ENCODE assay signal across 25 mouse cellular contexts in genomic region chr14:33598376-33599130, GRCm38 (mm10). TPM values are rescaled to one million over a fixed set of nuclear protein-coding genes. Genes with fewer than 3 reads are reported as not detected.
"Had no signal": no experiment of that assay in that cellular context is flagged by ENCODE, and none has a peak within 500 bp of the region (broad histone marks: within the 10 kb centered on the region; RNA-seq: fewer than 3 reads in every experiment).

No protein-coding gene starts in this region.

- H3K27ac ChIP-seq: kidney, embryonic 15.5 days; left cerebral cortex, adult 2 months; limb, embryonic 10.5 days; limb, embryonic 13.5 days; liver, embryonic 12.5 days; liver, embryonic 15.5 days; midbrain, embryonic 10.5 days; midbrain, embryonic 13.5 days; neural tube, embryonic 12.5 days; neural tube, embryonic 15.5 days; stomach, postnatal 0 days had no signal

- DNase-seq: kidney, adult 8-10 months; kidney, postnatal 36 days; layer of hippocampus, postnatal 36 days; liver; lung, adult 18-20 months; lung, postnatal 36 days; right cerebral cortex, adult 18-20 months; right cerebral cortex, postnatal 14 days; right cerebral cortex, postnatal 4 days; thymus, adult 2 months; thymus, postnatal 14 days; thymus, postnatal 4 days had no signal

- H3K36me3 ChIP-seq: kidney, embryonic 15.5 days; limb, embryonic 10.5 days; limb, embryonic 13.5 days; liver, embryonic 12.5 days; liver, embryonic 15.5 days; midbrain, embryonic 10.5 days; midbrain, embryonic 13.5 days; neural tube, embryonic 12.5 days; neural tube, embryonic 15.5 days had no signal

- H3K9me3 ChIP-seq: kidney, embryonic 15.5 days; limb, embryonic 10.5 days; limb, embryonic 13.5 days; liver, embryonic 12.5 days; liver, embryonic 15.5 days; megakaryocyte, embryonic 14.5 days; midbrain, embryonic 10.5 days; midbrain, embryonic 13.5 days; neural tube, embryonic 12.5 days; neural tube, embryonic 15.5 days had no signal

- ATAC-seq: intestine, postnatal 0 days; liver, embryonic 12.5 days; midbrain, embryonic 13.5 days had no signal

- H3K9ac ChIP-seq: kidney, embryonic 15.5 days; limb, embryonic 13.5 days; liver, embryonic 12.5 days; liver, embryonic 15.5 days; midbrain, embryonic 13.5 days; neural tube, embryonic 12.5 days; neural tube, embryonic 15.5 days had no signal

- H3K4me2 ChIP-seq: kidney, embryonic 15.5 days; limb, embryonic 13.5 days; liver, embryonic 12.5 days; liver, embryonic 15.5 days; midbrain, embryonic 13.5 days; neural tube, embryonic 12.5 days; neural tube, embryonic 15.5 days had no signal

- H3K4me3 ChIP-seq: kidney, embryonic 15.5 days; left cerebral cortex, adult 2 months; limb, embryonic 10.5 days; limb, embryonic 13.5 days; liver, embryonic 12.5 days; liver, embryonic 15.5 days; megakaryocyte, embryonic 14.5 days; midbrain, embryonic 10.5 days; midbrain, embryonic 13.5 days; neural tube, embryonic 12.5 days; neural tube, embryonic 15.5 days had no signal

- H3K4me1 ChIP-seq: kidney, embryonic 15.5 days; limb, embryonic 10.5 days; limb, embryonic 13.5 days; liver, embryonic 12.5 days; liver, embryonic 15.5 days; megakaryocyte, embryonic 14.5 days; midbrain, embryonic 10.5 days; midbrain, embryonic 13.5 days; neural tube, embryonic 12.5 days; neural tube, embryonic 15.5 days had no signal

- H3K27me3 ChIP-seq: kidney, embryonic 15.5 days; liver, embryonic 12.5 days; liver, embryonic 15.5 days; megakaryocyte, embryonic 14.5 days; midbrain, embryonic 13.5 days; neural tube, embryonic 12.5 days; neural tube, embryonic 15.5 days had no signal

RNA-seq across cellular contexts. Expression of gene Ptpn20, which starts 9.5 kb away (rescaled TPM):
- polyA plus RNA-seq: kidney, embryonic 15.5 days; midbrain, embryonic 10.5 days; midbrain, embryonic 13.5 days; thymus, adult 2 months had no signal
